Mouse (Mus musculus): ENCODE measurements around the gene Taok3.
"Not testable (repeated sequence)": the region's sequence is repeated elsewhere in the genome, so short reads cannot be mapped to it uniquely, and the experiment has no call there.

The Taok3 gene

GRCm38 (mm10) chr5:117264701-117265100 is 144.8 kb downstream of the Taok3 start:
- peak; percentile 28 for DNase-seq (ENCODE audit: low spot score)

DNA sequence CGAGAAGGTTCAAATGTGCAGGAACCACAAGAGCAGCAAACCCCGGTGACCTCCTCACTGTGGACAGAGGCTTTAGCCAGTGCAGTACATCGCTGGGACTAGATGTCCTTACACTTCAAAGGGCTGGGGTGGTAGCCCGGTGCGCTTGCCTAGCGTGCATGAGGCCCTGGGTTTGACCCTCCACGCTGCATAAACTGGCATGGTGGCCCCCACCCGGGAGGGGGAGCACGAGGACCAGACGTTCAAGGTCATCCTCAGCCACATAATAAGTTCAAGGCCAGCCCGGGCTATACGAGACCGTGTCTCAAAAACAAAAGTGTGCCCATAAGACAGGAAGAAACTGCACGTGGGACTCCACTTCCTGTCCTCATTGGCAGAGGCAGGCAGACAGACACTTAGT is 148.0 kb downstream of the Taok3 start:
- DNase-seq (ENCODE audit: low spot score), result no peak

- no peak for DNase-seq (ENCODE audit: low spot score)
Measured at GRCm38 (mm10) chr5:117268749-117269148, 148.8 kb downstream of the Taok3 start.

DNA sequence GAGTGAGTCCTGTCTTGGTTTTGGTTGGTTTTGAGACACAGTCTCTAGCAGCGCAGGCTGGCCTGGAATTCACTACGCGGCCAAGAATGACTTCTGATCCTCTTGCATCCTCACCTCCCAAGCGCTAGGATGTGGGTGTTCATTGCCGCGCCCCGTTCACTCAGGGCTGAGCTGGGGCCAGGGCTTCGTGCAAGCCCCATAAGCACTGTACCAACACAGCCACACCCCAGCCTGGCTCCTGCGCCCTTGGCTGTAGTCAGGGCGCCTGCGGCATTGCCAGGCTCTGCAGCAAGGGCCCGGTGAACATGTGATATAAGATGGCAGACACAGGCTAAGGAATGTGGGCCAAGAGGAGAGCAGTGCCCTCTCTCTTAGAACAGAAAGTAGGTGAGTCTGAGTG is 149.5 kb downstream of the Taok3 start:
- no peak for DNase-seq (ENCODE audit: low spot score)

DNA sequence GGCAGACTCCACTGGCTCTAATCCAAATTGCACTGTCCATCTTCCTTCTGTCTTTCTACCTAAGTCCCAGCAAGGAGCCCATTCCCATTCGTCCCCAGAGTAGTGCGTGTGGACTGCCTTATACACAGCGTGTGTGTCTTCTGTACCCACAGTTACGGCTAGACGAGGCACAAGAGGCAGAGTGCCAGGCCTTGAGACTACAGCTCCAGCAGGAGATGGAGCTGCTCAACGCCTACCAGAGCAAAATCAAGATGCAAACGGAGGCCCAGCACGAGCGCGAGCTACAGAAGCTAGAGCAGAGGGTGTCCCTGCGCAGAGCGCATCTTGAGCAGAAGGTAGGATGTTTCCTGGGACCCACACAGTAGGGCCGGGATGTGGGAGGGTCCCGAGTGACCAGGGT is 152.0 kb downstream of the Taok3 start:
- no peak for DNase-seq (ENCODE audit: low spot score)

DNA sequence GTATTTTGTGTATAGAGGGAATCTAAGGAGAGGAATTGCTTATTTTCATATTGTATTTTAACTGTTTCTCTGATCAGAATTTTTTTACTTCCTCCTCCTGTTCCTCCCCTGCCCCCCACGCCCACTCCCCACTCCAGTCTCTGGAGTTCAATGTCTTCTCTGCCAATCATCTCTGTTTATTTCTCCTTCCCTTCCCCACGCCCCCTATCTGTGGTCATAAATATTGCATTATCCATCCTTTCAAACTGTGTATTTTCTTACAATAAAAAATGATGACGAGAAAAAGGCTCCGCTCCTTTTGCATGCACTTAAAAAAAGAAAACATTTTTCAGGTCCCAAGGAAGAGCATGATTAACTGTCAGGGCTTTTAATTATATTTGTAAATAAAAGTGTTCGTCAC is 154.9 kb downstream of the Taok3 start:
- DNase-seq (ENCODE audit: low spot score), result peak; percentile 56

DNA sequence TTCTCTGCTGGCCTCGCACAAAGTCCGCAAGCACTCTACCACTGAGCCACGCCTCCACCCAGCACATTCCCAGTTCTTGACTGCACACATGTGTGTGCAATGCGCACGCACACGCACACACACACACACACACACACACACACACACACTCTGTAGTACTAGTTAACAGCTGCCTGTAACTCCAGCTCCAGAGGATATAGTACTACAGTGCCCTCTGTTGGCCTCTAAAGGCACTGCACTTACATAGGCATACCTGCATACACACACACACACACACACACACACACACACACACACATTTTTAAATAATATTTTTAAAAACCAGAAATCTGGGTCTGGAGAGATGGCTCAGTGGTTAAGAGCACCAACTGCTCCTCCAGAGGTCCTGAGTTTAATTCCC is 157.9 kb downstream of the Taok3 start:
- peak; percentile 18 for DNase-seq (ENCODE audit: low spot score)

- DNase-seq (ENCODE audit: low spot score), result no peak
Measured at GRCm38 (mm10) chr5:117278809-117279668, 159.1 kb downstream of the Taok3 start.

GRCm38 (mm10) chr5:117279669-117280050 is 159.7 kb downstream of the Taok3 start:
- DNase-seq (ENCODE audit: low spot score), result no peak

DNA sequence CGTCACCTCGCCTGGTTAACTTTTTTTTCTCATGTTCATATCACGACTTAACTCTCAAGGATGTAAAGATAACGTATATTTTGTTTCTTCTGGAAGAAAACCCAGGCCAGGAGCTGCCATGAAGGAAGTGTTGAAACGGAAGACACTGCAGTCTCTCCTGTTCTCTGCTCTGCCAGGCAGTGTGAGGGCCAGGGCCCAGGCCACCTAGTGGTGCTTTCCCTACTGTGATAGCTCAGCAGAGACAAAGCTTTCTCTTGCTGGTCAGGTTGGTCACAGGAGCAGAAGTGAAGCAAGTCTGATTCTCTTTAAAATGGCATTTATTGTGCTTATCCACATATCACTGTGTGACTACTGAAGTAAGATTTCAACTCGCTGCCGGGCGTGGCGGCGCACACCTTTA is 161.6 kb downstream of the Taok3 start:
- no peak for DNase-seq (ENCODE audit: low spot score)

DNA sequence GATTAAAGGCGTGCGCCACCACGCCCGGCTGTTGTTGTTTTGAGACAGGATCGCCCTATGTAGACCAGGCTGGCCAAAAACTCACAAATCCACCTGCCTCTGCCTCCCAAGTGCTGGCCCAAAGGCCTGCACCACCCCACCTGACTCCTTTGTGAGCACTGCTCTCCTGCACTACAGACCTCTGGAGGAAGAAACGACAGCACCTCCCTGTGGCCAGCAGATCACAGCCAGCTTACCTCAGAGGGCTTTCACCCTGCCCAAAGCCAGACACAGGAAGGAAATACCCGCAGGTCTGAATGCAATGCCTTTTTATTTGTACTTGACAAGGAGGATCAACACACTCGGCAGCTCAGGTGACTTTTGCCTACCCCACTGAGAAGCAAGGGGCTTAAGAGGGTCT is 162.4 kb downstream of the Taok3 start:
- DNase-seq (ENCODE audit: low spot score), result no peak

DNA sequence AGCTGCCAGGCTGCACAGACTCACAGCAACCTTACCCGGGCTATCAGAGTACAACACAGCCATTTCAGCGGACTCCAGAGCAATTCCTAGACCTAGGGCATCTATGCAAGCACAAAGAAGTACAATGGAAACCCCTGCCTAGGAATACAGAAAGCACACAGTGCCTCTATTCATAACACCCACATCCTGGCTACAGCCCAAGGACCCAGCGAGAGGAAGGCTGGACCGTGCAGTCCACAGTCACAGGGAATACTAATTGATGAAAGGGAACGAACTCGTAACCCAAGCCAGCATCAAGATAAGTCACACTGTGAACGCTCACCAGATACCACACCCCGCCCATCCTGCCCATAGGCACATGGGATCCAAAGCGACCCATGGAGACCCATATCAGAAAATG is 164.1 kb downstream of the Taok3 start:
- DNase-seq (ENCODE audit: low spot score), result no peak

GRCm38 (mm10) chr5:117284682-117285081 is 164.8 kb downstream of the Taok3 start:
- no peak for DNase-seq (ENCODE audit: low spot score)

GRCm38 (mm10) chr5:117285266-117285665 is 165.3 kb downstream of the Taok3 start:
- DNase-seq (ENCODE audit: low spot score), result no peak

DNA sequence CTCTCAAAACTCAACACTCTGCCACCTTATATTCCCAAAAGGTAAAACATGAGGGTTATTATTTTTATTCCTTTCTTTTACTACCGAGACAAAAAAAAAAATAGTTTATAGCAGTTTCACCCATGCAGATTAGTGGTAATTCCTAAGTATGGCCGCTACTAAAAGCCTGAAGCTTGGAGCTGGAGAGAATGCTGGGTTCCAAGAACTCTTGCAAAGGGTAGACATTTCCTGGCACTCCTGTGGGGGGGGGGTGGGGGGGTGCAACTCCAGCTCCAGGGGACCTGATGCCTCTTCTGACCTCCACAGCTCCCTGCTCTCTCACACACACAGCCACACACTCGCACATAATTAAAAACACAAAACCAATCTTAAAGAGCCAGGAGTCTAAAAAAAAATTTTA is 166.4 kb downstream of the Taok3 start:
- no peak for DNase-seq (ENCODE audit: low spot score)

DNA sequence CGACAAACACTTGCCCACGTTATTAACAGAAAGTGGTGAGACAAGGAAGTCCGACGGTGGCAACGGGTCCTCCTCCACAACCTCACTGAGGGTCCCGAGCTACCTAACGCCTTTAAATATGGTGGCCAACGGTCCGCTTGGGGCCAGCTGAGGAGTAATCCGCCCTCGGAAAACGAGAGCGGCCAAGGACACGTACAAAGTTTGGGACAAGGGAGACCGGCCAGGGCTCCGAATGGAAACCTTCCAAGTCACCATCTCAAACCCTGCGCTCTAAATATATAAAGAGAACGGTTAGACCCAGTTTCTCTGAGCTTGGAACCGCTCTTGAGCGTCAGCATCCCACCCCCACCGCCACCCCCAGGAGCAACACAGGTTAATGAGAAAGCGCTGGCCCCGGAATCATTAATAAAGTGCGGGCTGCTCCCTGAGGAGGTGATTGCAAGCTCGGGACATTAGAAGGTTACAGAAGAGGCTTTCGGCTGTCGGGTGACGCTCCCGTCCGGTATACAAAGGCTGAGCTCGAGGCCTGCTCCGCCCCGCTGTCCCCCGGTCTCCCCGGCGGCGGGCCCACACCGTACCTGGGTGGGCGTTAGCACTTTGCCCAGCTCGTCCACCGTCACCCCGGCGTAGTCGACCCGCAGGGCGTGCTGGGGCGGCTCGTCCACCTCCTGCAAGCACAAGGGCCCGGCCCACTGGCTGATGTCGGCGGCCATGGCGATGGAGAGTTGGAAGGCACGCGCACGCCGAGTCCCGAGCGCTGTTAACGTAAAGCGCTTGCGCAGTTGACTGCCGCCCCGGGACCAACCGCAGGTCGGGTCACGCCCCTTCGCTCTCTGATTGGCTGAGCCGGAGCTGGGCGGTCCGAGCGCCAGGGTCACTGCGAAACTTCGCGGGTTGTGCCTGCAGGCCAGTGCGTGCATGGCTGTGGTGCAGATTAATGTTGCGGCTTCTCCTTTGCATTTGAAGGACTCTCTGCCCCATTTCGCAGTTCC is 167.2 kb downstream of the Taok3 start, which contains the start of gene Pebp1:
Gene Pebp1, minus strand, starts transcription at position 795 of the 992 bp plus-strand sequence.
- DNase-seq (ENCODE audit: low spot score), result peak; percentile 98

DNA sequence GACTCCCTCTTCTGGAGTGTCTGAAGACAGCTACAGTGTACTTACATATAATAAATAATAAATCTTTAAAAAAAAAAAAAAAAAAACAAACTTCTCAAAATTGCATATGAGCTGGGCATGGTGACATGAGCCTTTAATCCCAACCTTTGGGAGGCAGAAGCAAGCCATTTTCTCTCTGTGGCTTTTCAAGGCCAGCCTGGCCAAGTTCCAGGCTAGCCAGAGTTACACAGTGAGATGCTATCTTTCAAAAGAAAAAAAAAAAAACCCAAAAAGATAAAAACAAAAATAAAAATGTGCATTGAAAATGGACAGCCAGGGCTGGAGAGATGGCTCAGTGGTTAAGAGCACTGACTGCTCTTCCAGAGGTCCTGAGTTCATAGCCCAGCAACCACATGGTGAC is 169.7 kb downstream of the Taok3 start:
- no peak for DNase-seq (ENCODE audit: low spot score)

DNA sequence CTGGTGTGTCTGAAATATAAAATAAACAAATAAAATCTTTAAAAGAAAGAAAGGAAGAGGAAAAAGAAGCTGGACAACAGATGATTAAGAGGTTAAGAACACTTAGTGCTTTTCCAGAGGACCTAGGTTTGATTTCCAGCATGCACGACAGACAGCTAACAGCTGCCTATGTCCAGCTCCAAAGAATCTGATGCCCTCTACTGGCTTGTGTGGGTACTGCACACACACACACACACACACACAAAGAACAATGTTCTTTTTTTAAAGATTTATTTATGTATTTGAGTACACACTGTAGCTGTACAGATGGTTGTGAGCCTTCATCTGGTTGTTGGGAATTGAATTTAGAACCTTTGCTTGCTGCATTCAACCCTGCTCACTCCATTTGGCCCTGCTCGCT is 170.2 kb downstream of the Taok3 start:
- no peak for DNase-seq (ENCODE audit: low spot score)

DNA sequence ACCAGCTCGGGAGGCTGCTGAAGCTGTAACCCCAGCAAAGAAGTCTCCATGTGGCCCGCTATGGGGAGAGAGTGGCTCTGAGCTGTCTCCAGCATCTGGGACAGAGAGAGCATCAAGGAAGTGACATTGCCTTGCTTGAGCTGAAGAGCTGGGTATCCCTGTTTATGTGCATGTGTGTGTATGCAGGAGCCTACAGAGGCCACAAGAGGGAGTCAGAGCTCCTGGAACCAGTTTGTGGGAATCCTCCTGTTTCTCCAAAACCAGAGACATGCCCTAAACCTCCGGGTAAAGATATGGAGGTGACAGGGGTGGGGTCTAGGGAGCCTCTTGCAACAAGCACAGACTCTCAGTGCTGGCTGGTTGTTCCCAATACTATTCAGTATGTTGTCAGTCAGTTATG is 171.4 kb downstream of the Taok3 start:
- no peak for DNase-seq (ENCODE audit: low spot score)

GRCm38 (mm10) chr5:117292547-117292946 is 172.6 kb downstream of the Taok3 start:
- no peak for DNase-seq (ENCODE audit: low spot score)

DNA sequence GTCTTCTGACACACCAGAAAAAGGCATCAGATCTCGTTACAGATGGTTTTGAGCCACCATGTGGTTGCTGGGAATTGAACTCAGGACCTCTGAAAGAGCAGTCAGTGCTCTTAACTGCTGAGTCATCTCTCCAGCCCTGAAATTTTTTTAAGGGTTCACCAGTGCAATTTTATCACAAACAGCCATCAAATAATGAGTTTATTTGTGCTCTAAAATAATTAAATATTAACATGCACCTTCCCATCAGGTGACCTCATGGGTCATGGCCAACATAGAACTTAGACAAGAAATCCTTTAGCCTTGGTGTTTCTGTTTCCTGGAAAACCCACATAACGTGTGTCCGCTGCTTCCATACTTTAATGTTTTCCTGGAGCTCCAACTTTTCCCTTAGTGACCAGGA is 173.8 kb downstream of the Taok3 start:
- not testable (repeated sequence) for DNase-seq (ENCODE audit: low spot score)

GRCm38 (mm10) chr5:117295011-117295410 is 175.1 kb downstream of the Taok3 start:
- no peak for DNase-seq (ENCODE audit: low spot score)

DNA sequence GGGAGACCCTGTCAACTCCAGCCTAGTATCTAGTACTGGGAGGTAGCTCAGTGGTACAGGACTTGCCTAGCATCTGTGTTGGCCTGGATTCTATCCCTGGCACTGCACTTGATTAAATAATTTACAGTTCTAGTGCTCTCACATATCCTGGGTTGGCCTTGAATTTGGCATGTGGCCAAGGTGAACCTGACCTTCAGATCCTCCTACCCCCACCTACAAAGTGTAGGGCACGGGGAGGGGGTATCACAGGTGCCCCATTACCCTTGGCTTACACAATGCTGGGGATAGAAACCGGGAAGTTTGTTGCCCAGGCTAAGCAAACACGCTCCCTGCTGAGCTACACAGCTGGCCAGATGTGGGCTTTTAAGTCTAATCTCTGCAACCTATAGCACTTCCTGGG is 183.0 kb downstream of the Taok3 start:
- DNase-seq (ENCODE audit: low spot score), result no peak

Data from retina, embryonic 14.5 days (tissue).